Mouse (Mus musculus) liver, embryonic 16.5 days (tissue): ENCODE results near the gene Tmem171. TPM values are rescaled to one million over a fixed set of nuclear protein-coding genes. Genes with fewer than 3 reads are reported as not detected.

Experiments used
- ATAC-seq: fragments of 200-750 bp; cut with Nextera tagmentation; 2 replicates; pipeline ENCODE4 v1.8.0; 2017; ENCODE audit warnings: low read depth, mild to moderate bottlenecking, moderate number of reproducible peaks, moderate library complexity
- H3K27ac ChIP-seq: fragments of 300-500 bp; sonication (generic); 2 replicates; pipeline ENCODE4 v1.5.1; 2014; ENCODE audit warnings: mild to moderate bottlenecking, low read length
- H3K27me3 ChIP-seq: fragments of 300-500 bp; sonication (generic); 2 replicates; pipeline ENCODE4 v1.6.1; 2014; ENCODE audit warnings: low read depth, low read length, mixed read lengths; ENCODE audit not compliant: control insufficient read depth, insufficient read depth
- H3K36me3 ChIP-seq: fragments of 300-500 bp; sonication (generic); 2 replicates; pipeline ENCODE4 v1.6.1; 2014; ENCODE audit warnings: mild to moderate bottlenecking; ENCODE audit not compliant: control insufficient read depth, insufficient read depth
- H3K4me1 ChIP-seq: fragments of 300-500 bp; sonication (generic); 2 replicates; pipeline ENCODE4 v1.6.1; 2014; ENCODE audit warnings: low read depth, low read length, mixed read lengths; ENCODE audit not compliant: control insufficient read depth
- H3K4me2 ChIP-seq: fragments of 300-500 bp; sonication (generic); 2 replicates; pipeline ENCODE4 v1.6.1; 2014; ENCODE audit warnings: low read depth, low read length, mixed read lengths
- H3K4me3 ChIP-seq: fragments of 300-500 bp; sonication (generic); 2 replicates; pipeline ENCODE4 v1.5.1; 2014; ENCODE audit warnings: low read depth, mild to moderate bottlenecking, low read length
- H3K9ac ChIP-seq: fragments of 300-500 bp; sonication (generic); 2 replicates; pipeline ENCODE4 v1.6.1; 2014; ENCODE audit warnings: low read depth, low read length
- H3K9me3 ChIP-seq: fragments of 300-500 bp; sonication (generic); replicated peaks from 2 replicates; pipeline ENCODE4 v1.6.1; 2016; ENCODE audit warnings: low read length; ENCODE audit not compliant: control insufficient read depth
- WGBS: fragments of 180-500 bp; shearing (Covaris S2); extraction: QIAGEN DNeasy Blood & Tissue Kit; methylation state at CpG from one replicate; pipeline ENCODE4 v1.1.7; 2014; ENCODE audit not compliant: insufficient replicate concordance; 5-methylcytosine and 5-hydroxymethylcytosine counted together
- polyA plus RNA-seq: library from polyadenylated mRNA; unstranded; fragments of >200 nt; fragmentation: Nextera tagmentation; extraction: Ambion mirVana; gene quantifications from 2 replicates; pipeline ENCODE4 v1.2.1, GENCODE M21; 2015

Gene Tmem171
- polyA plus RNA-seq, 1 experiment from 2014 or later = 0.68 TPM

- no peak overlapping the region for H3K9ac ChIP-seq
- WGBS = 50% methylated on average over 4 of the region's 4 CpGs
- H3K9me3 ChIP-seq = no peaks in the 10 kb centered on the region
- no peak overlapping the region for H3K4me2 ChIP-seq
- no peaks in the 10 kb centered on the region for H3K36me3 ChIP-seq
- H3K4me1 ChIP-seq = no peaks in the 10 kb centered on the region
- no peaks in the 10 kb centered on the region for H3K27me3 ChIP-seq
- no peak overlapping the region for H3K4me3 ChIP-seq
- no peak for ATAC-seq
- H3K27ac ChIP-seq = no peak overlapping the region
Measured at GRCm38 (mm10) chr13:98662173-98662675, 32.4 kb downstream of the Tmem171 start.

- ATAC-seq = no peak
- H3K9ac ChIP-seq = no peak overlapping the region
- H3K27ac ChIP-seq = no peak overlapping the region
- H3K27me3 ChIP-seq = no peaks in the 10 kb centered on the region
- H3K36me3 ChIP-seq = no peaks in the 10 kb centered on the region
- 76% methylated on average over 16 of the region's 16 CpGs for WGBS
- H3K4me3 ChIP-seq = no peak overlapping the region
- H3K4me2 ChIP-seq = no peak overlapping the region
- no peaks in the 10 kb centered on the region for H3K4me1 ChIP-seq
- H3K9me3 ChIP-seq = no peaks in the 10 kb centered on the region
Measured at GRCm38 (mm10) chr13:98656034-98656471, 38.6 kb downstream of the Tmem171 start.

GRCm38 (mm10) chr13:98655346-98655745, 39.3 kb downstream of the Tmem171 start:
- Histone ChIP-seq H3K4me1 (no peaks in the 10 kb centered on the region), H3K27me3 (no peaks in the 10 kb centered on the region), H3K27ac (no peak overlapping the region), H3K36me3 (no peaks in the 10 kb centered on the region), H3K9ac (no peak overlapping the region), H3K9me3 (no peaks in the 10 kb centered on the region), H3K4me3 (no peak overlapping the region), H3K4me2 (no peak overlapping the region)
- 72% methylated on average over 4 of the region's 4 CpGs for WGBS
- ATAC-seq = no peak

GRCm38 (mm10) chr13:98654129-98654939, 40.3 kb downstream of the Tmem171 start:
- Histone ChIP-seq H3K9me3 (no peaks in the 10 kb centered on the region), H3K36me3 (no peaks in the 10 kb centered on the region), H3K9ac (no peak overlapping the region), H3K4me3 (no peak overlapping the region), H3K27me3 (no peaks in the 10 kb centered on the region), H3K27ac (no peak overlapping the region), H3K4me2 (no peak overlapping the region), H3K4me1 (no peaks in the 10 kb centered on the region)
- ATAC-seq = no peak
- WGBS = 71% methylated on average over 10 of the region's 10 CpGs

GRCm38 (mm10) chr13:98652194-98652593, 42.4 kb downstream of the Tmem171 start:
- Histone ChIP-seq H3K27ac (no peak overlapping the region), H3K4me3 (no peak overlapping the region), H3K4me1 (no peaks in the 10 kb centered on the region), H3K4me2 (no peak overlapping the region), H3K27me3 (no peaks in the 10 kb centered on the region), H3K36me3 (no peaks in the 10 kb centered on the region), H3K9me3 (no peaks in the 10 kb centered on the region), H3K9ac (no peak overlapping the region)
- ATAC-seq = no peak
- 57% methylated on average over 2 of the region's 2 CpGs for WGBS

- no peak overlapping the region for H3K4me3 ChIP-seq
- 53% methylated on average over 17 of the region's 17 CpGs for WGBS
- ATAC-seq = no peak
- H3K9me3 ChIP-seq = no peaks in the 10 kb centered on the region
- H3K9ac ChIP-seq = no peak overlapping the region
- no peaks in the 10 kb centered on the region for H3K27me3 ChIP-seq
- H3K4me2 ChIP-seq = no peak overlapping the region
- no peaks in the 10 kb centered on the region for H3K4me1 ChIP-seq
- H3K36me3 ChIP-seq = no peaks in the 10 kb centered on the region
- H3K27ac ChIP-seq = no peak overlapping the region
Measured at GRCm38 (mm10) chr13:98651228-98651977, 43.2 kb downstream of the Tmem171 start.

GRCm38 (mm10) chr13:98647775-98648568, 46.7 kb downstream of the Tmem171 start:
- no peak for ATAC-seq
- Histone ChIP-seq H3K9ac (no peak overlapping the region), H3K27ac (no peak overlapping the region), H3K9me3 (no peaks in the 10 kb centered on the region), H3K4me3 (no peak overlapping the region), H3K4me2 (no peak overlapping the region), H3K4me1 (no peaks in the 10 kb centered on the region), H3K36me3 (no peaks in the 10 kb centered on the region), H3K27me3 (no peaks in the 10 kb centered on the region)
- WGBS = 68% methylated on average over 22 of the region's 22 CpGs

- ATAC-seq = no peak
- Histone ChIP-seq H3K4me2 (no peak overlapping the region), H3K27ac (no peak overlapping the region), H3K9me3 (no peaks in the 10 kb centered on the region), H3K4me1 (no peaks in the 10 kb centered on the region), H3K9ac (no peak overlapping the region), H3K27me3 (no peaks in the 10 kb centered on the region; the same call in 1 of the 2 replicates), H3K4me3 (no peak overlapping the region), H3K36me3 (no peaks in the 10 kb centered on the region)
- WGBS = 62% methylated on average over 5 of the region's 5 CpGs
Measured at GRCm38 (mm10) chr13:98638507-98639166, 56.0 kb downstream of the Tmem171 start.
